Mouse (Mus musculus): ENCODE results near the gene Sh3gl3. TPM values are rescaled to one million over a fixed set of nuclear protein-coding genes. Genes with fewer than 3 reads are reported as not detected.

Sh3gl3 gene
- total and polyA plus RNA-seq, 3 experiments = not detected

GRCm38 (mm10) chr7:82236899-82237162 lies 63.2 kb downstream of the Sh3gl3 start:
- Histone ChIP-seq H3K27me3 (replicated peaks) (no peaks in the 10 kb centered on the region), H3K36me3 (replicated peaks in 1 of 2; ENCODE audit: control insufficient read depth in 1 of 2, insufficient read depth in 1 of 2, low read length in 1 of 2) (no peaks in the 10 kb centered on the region), H3K9ac (ENCODE audit: insufficient read depth, low read depth) (no peak overlapping the region), H3K27ac (ENCODE audit: insufficient read depth, low read depth) (no peak overlapping the region), H3K9me3 (replicated peaks; ENCODE audit: low read length) (peaks cover 22% of the 10 kb centered on the region), H3K79me2 (replicated peaks; ENCODE audit: control insufficient read depth, extremely low read depth, insufficient read depth, poor library complexity, severe bottlenecking) (no peaks in the 10 kb centered on the region), H3K4me3 (replicated peaks in 1 of 3; ENCODE audit: low read depth in 2 of 3, low read length in 2 of 3, poor library complexity in 1 of 3) (no peak overlapping the region), H3K4me2 (ENCODE audit: insufficient read depth, low read depth, poor library complexity, severe bottlenecking) (no peak overlapping the region), H3K4me1 (ENCODE audit: control insufficient read depth in 1 of 2, insufficient read depth in 2 of 2) (peaks cover 0 to 20% of the 10 kb centered on the region in 2 experiments; a peak in 2 of 4 replicates)
- in situ Hi-C loops (cut with MboI; ENCODE audit: low pct_ligation_motif_present, low pct_unique_long_range_greater_than_20kb, low sequenced_read_pairs) (no loop called here), dilution Hi-C loops (cut with MboI; ENCODE audit: extremely low pct_ligation_motif_present, extremely low pct_unique_long_range_greater_than_20kb, low sequenced_read_pairs) (no loop called here)
- DNase-seq (ENCODE audit: extremely low read depth) = no peak
- TF ChIP-seq RCOR1 (conservative IDR thresholded peaks at IDR 0.05; ENCODE audit: low read depth, low read length) (no peak), MAFK (IDR thresholded peaks at IDR 0.05; ENCODE audit: insufficient replicate concordance, low read length) (no peak), MEF2A (IDR thresholded peaks at IDR 0.05; ENCODE audit: borderline replicate concordance, low read depth, low read length) (no peak), TBP (conservative IDR thresholded peaks at IDR 0.05; ENCODE audit: low read depth, low read length) (no peak)

- in situ Hi-C loops (cut with MboI; ENCODE audit: low pct_ligation_motif_present, low pct_unique_long_range_greater_than_20kb, low sequenced_read_pairs) (no loop called here), dilution Hi-C loops (cut with MboI; ENCODE audit: extremely low pct_ligation_motif_present, extremely low pct_unique_long_range_greater_than_20kb, low sequenced_read_pairs) (no loop called here)
- Histone ChIP-seq H3K79me2 (replicated peaks; ENCODE audit: control insufficient read depth, extremely low read depth, insufficient read depth, poor library complexity, severe bottlenecking) (no peaks in the 10 kb centered on the region), H3K4me1 (ENCODE audit: control insufficient read depth in 1 of 2, insufficient read depth in 2 of 2) (peaks cover 0 to 8% of the 10 kb centered on the region in 2 experiments; a peak in 2 of 4 replicates), H3K9me3 (replicated peaks; ENCODE audit: low read length) (peaks cover 22% of the 10 kb centered on the region), H3K27me3 (replicated peaks) (no peaks in the 10 kb centered on the region), H3K4me3 (replicated peaks in 1 of 3; ENCODE audit: low read depth in 2 of 3, low read length in 2 of 3, poor library complexity in 1 of 3) (no peak overlapping the region), H3K4me2 (ENCODE audit: insufficient read depth, low read depth, poor library complexity, severe bottlenecking) (no peak overlapping the region), H3K27ac (ENCODE audit: insufficient read depth, low read depth) (no peak overlapping the region), H3K9ac (ENCODE audit: insufficient read depth, low read depth) (no peak overlapping the region), H3K36me3 (replicated peaks in 1 of 2; ENCODE audit: control insufficient read depth in 1 of 2, insufficient read depth in 1 of 2, low read length in 1 of 2) (no peaks in the 10 kb centered on the region)
- TF ChIP-seq KAT2A (IDR thresholded peaks at IDR 0.05; ENCODE audit: insufficient replicate concordance, low read length) (no peak), MAZ (IDR thresholded peaks at IDR 0.05; ENCODE audit: low read depth, low read length) (no peak), SIN3A (IDR thresholded peaks at IDR 0.05; ENCODE audit: low read length) (no peak), USF1 (IDR thresholded peaks at IDR 0.05; ENCODE audit: low read depth, low read length) (no peak), MXI1 (IDR thresholded peaks at IDR 0.05; ENCODE audit: low read depth, low read length) (no peak), GABPA (IDR thresholded peaks at IDR 0.05; ENCODE audit: insufficient replicate concordance, low read depth, low read length) (no peak)
- no peak for DNase-seq (ENCODE audit: extremely low read depth)
Measured at GRCm38 (mm10) chr7:82240424-82241240, 67.0 kb downstream of the Sh3gl3 start.

- Histone ChIP-seq H3K27me3 (replicated peaks) (no peaks in the 10 kb centered on the region), H3K9ac (ENCODE audit: insufficient read depth, low read depth) (no peak overlapping the region), H3K4me2 (ENCODE audit: insufficient read depth, low read depth, poor library complexity, severe bottlenecking) (no peak overlapping the region), H3K36me3 (replicated peaks in 1 of 2; ENCODE audit: control insufficient read depth in 1 of 2, insufficient read depth in 1 of 2, low read length in 1 of 2) (no peaks in the 10 kb centered on the region), H3K9me3 (replicated peaks; ENCODE audit: low read length) (no peaks in the 10 kb centered on the region), H3K79me2 (replicated peaks; ENCODE audit: control insufficient read depth, extremely low read depth, insufficient read depth, poor library complexity, severe bottlenecking) (no peaks in the 10 kb centered on the region), H3K27ac (ENCODE audit: insufficient read depth, low read depth) (no peak overlapping the region), H3K4me3 (replicated peaks in 1 of 3; ENCODE audit: low read depth in 2 of 3, low read length in 2 of 3, poor library complexity in 1 of 3) (no peak overlapping the region), H3K4me1 (ENCODE audit: control insufficient read depth in 1 of 2, insufficient read depth in 2 of 2) (no peaks in the 10 kb centered on the region)
- no peak for DNase-seq (ENCODE audit: extremely low read depth)
- in situ Hi-C loops (cut with MboI; ENCODE audit: low pct_ligation_motif_present, low pct_unique_long_range_greater_than_20kb, low sequenced_read_pairs) = no loop called here
- dilution Hi-C loops (cut with MboI; ENCODE audit: extremely low pct_ligation_motif_present, extremely low pct_unique_long_range_greater_than_20kb, low sequenced_read_pairs) = no loop called here
- no peak for TF ChIP-seq NRF1 (IDR thresholded peaks at IDR 0.05; ENCODE audit: low read depth, low read length)
- no peak for TF ChIP-seq ZMIZ1 (IDR thresholded peaks at IDR 0.05; ENCODE audit: low read depth, low read length)
- TF ChIP-seq POLR2AphosphoS2 (IDR thresholded peaks at IDR 0.05; ENCODE audit: low read depth, low read length) = no peak
- TF ChIP-seq RAD21 (IDR thresholded peaks at IDR 0.05; ENCODE audit: low read depth, low read length) = no peak
- no peak for TF ChIP-seq PAX5 (IDR thresholded peaks at IDR 0.05; ENCODE audit: low read length)
- no peak for TF ChIP-seq MXI1 (IDR thresholded peaks at IDR 0.05; ENCODE audit: low read depth, low read length)
- TF ChIP-seq USF1 (IDR thresholded peaks at IDR 0.05; ENCODE audit: low read depth, low read length) = no peak
- TF ChIP-seq MYC (IDR thresholded peaks at IDR 0.05; ENCODE audit: low read depth, low read length) = no peak
- no peak for TF ChIP-seq HCFC1 (IDR thresholded peaks at IDR 0.05; ENCODE audit: low read depth, low read length)
Measured at GRCm38 (mm10) chr7:82244701-82245100, 71.1 kb downstream of the Sh3gl3 start.

Measured in CH12.LX (cell line).